Mouse (Mus musculus) kidney, adult 2 months (tissue): ENCODE data around the gene Diaph3.

Experiments used
- CTCF ChIP-seq: fragments of 200-500 bp; conservative IDR thresholded peaks from 2 replicates; pipeline ENCODE4 v1.5.1; 2011; ENCODE audit warnings: low read depth, mild to moderate bottlenecking, control low read depth, low read length, moderate library complexity, mixed read lengths; ENCODE audit not compliant: insufficient read depth, insufficient read length
- POLR2A ChIP-seq: fragments of 200-500 bp; IDR thresholded peaks from one replicate; pipeline ENCODE4 v1.6.1; 2011; ENCODE audit warnings: low read depth, low read length, control low read depth

- TF ChIP-seq CTCF (no peak), POLR2A (no peak)
Observed at GRCm38 (mm10) chr14:86714088-86714690, 426.8 kb downstream of the Diaph3 start.
